Mouse (Mus musculus): ENCODE data around the gene Tmcc2. TPM values are rescaled to one million over a fixed set of nuclear protein-coding genes. Genes with fewer than 3 reads are reported as not detected.

The Tmcc2 gene
- polyA plus RNA-seq, 1 experiment from 2014 or later, result 18.2 TPM

- Histone ChIP-seq H3K4me2 (ENCODE audit: low read length) (no peak overlapping the region), H3K27ac (ENCODE audit: low read depth, low read length) (no peak overlapping the region), H3K36me3 (ENCODE audit: control insufficient read depth, insufficient read depth, low read length) (no peaks in the 10 kb centered on the region), H3K4me1 (ENCODE audit: control insufficient read depth, insufficient read depth, low read length) (no peaks in the 10 kb centered on the region), H3K9me3 (replicated peaks; ENCODE audit: control insufficient read depth, low read length) (peaks cover 4% of the 10 kb centered on the region; the same call in 1 of the 2 replicates), H3K9ac (ENCODE audit: low read length) (no peak overlapping the region), H3K27me3 (replicated peaks; ENCODE audit: control insufficient read depth, insufficient read depth, low read length) (no peaks in the 10 kb centered on the region), H3K4me3 (ENCODE audit: low read depth, low read length) (no peak overlapping the region)
- ATAC-seq (no peak), DNase-seq (ENCODE audit: low spot score) (no peak)
- WGBS, result 59% methylated on average over 1 of the region's 1 CpGs
Measured at GRCm38 (mm10) chr1:132400538-132400937, 9.5 kb upstream of the Tmcc2 start.

- Histone ChIP-seq H3K4me2 (ENCODE audit: low read length) (no peak overlapping the region), H3K9me3 (replicated peaks; ENCODE audit: control insufficient read depth, low read length) (peaks cover 4% of the 10 kb centered on the region; the same call in 1 of the 2 replicates), H3K36me3 (ENCODE audit: control insufficient read depth, insufficient read depth, low read length) (no peaks in the 10 kb centered on the region), H3K4me1 (ENCODE audit: control insufficient read depth, insufficient read depth, low read length) (no peaks in the 10 kb centered on the region), H3K27ac (ENCODE audit: low read depth, low read length) (no peak overlapping the region), H3K27me3 (replicated peaks; ENCODE audit: control insufficient read depth, insufficient read depth, low read length) (no peaks in the 10 kb centered on the region), H3K9ac (ENCODE audit: low read length) (no peak overlapping the region), H3K4me3 (ENCODE audit: low read depth, low read length) (no peak overlapping the region)
- WGBS, result 71% methylated on average over 2 of the region's 2 CpGs
- ATAC-seq, result no peak
- no peak for DNase-seq (ENCODE audit: low spot score)
Measured at GRCm38 (mm10) chr1:132396705-132397104, 5.6 kb upstream of the Tmcc2 start.

DNA sequence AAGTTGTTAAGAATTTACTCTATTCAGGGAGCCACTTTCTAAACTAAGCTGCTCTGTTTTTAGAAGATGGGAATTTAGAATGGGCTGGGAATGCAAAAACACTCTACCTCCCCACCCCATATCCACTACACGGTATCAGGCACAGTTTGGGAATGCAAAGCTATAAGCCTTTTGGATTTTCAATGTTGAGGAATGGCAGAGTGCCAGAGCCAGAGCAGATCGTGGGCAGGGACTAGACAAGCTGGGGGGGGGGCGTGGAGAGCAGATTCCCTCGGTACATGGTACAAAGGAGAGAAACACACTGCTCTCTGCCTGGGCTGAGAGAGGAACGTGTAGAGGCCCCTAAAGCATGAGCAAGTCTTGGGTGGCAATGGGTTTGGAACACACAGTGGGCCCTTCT, 1.8 kb upstream of the Tmcc2 start:
- DNase-seq (ENCODE audit: low spot score) (no peak), ATAC-seq (no peak)
- no peak overlapping the region for H3K4me3 ChIP-seq (ENCODE audit: low read depth, low read length)
- WGBS, result 35% methylated on average over 5 of the region's 5 CpGs
- H3K9ac ChIP-seq (ENCODE audit: low read length), result no peak overlapping the region
- H3K27ac ChIP-seq (ENCODE audit: low read depth, low read length), result no peak overlapping the region
- H3K4me2 ChIP-seq (ENCODE audit: low read length), result no peak overlapping the region
- no peaks in the 10 kb centered on the region for H3K36me3 ChIP-seq (ENCODE audit: control insufficient read depth, insufficient read depth, low read length)
- peaks cover 22% of the 10 kb centered on the region for H3K4me1 ChIP-seq (ENCODE audit: control insufficient read depth, insufficient read depth, low read length)
- no peaks in the 10 kb centered on the region for H3K27me3 ChIP-seq (replicated peaks; ENCODE audit: control insufficient read depth, insufficient read depth, low read length)
- H3K9me3 ChIP-seq (replicated peaks; ENCODE audit: control insufficient read depth, low read length), result no peaks in the 10 kb centered on the region

DNA sequence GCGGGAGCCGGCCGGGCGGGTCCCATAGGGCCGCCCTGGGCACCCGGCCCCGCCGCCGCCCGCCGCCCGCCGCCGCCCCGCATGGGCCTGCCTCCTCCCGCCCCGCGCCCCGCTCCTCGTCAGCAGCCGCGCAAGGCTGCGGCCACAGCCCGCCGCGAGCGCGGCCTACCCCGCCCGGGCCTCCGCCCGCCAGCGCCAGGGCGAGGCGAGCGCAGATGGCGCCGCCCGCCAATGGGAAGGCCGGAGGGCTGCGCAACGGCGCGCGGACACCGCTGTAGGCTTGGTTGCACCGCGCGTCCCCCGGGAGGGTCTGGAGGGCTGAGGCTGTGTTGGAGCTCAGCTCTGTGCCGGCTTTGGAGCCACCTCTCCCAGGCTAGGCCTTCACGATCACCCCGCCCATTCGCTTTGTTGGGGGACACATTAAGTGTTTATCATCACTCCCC, 520 bp upstream of the Tmcc2 start:
- no peaks in the 10 kb centered on the region for H3K27me3 ChIP-seq (replicated peaks; ENCODE audit: control insufficient read depth, insufficient read depth, low read length)
- H3K9me3 ChIP-seq (replicated peaks; ENCODE audit: control insufficient read depth, low read length), result no peaks in the 10 kb centered on the region
- H3K4me2 ChIP-seq (ENCODE audit: low read length), result peak overlapping the region; percentile 73
- H3K4me3 ChIP-seq (ENCODE audit: low read depth, low read length), result peak overlapping the region; percentile 77
- peak overlapping the region; percentile 95 for H3K9ac ChIP-seq (ENCODE audit: low read length)
- DNase-seq (ENCODE audit: low spot score) (peak; percentile 90), ATAC-seq (peak; percentile 93)
- peaks cover 22% of the 10 kb centered on the region for H3K4me1 ChIP-seq (ENCODE audit: control insufficient read depth, insufficient read depth, low read length)
- H3K27ac ChIP-seq (ENCODE audit: low read depth, low read length), result peak overlapping the region; percentile 91
- WGBS, result 0% methylated on average over 34 of the region's 54 CpGs
- no peaks in the 10 kb centered on the region for H3K36me3 ChIP-seq (ENCODE audit: control insufficient read depth, insufficient read depth, low read length)

DNA sequence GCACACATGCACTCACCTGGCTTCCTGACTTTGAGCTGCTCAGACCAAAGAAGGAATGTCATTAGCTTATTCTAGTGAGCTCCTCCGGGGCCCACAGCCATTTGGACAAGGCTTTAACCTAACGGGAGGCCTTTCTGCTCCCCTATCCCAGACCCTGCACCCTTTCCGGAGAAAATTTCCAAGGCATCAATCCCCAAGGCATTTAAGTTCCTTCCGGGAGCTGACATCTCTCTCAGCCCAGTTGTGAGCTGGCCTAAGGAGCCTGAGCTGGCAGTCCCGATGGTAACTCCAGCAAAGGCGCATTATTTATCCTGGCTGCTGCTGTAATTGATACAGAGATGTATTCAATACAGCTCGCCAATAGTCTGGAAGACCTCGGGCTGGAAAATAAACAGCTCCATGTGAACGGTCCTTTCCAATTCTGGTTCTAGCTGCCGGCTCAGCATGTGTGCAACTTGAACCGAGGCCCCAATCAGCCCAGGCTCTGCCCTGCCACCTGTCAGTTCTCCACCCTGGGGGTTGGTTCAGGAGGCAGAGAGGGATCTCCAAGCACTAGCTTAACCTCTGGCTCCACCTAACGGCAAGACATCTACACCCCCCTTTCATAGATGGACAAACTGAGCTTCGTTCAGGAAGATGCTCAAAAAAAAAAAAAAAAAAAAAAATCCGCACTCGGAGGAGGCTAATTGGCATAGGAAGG, 1.0 kb downstream of the Tmcc2 start:
- ATAC-seq (0 out of 2 replicates have a peak, but pooled peaks have one; percentile 10), DNase-seq (ENCODE audit: low spot score) (peak; percentile 78)
- peak overlapping the region; percentile 73 for H3K4me2 ChIP-seq (ENCODE audit: low read length)
- no peaks in the 10 kb centered on the region for H3K27me3 ChIP-seq (replicated peaks; ENCODE audit: control insufficient read depth, insufficient read depth, low read length)
- WGBS, result 6% methylated on average over 15 of the region's 15 CpGs
- H3K36me3 ChIP-seq (ENCODE audit: control insufficient read depth, insufficient read depth, low read length), result no peaks in the 10 kb centered on the region; the same call in 1 of the 2 replicates
- H3K4me3 ChIP-seq (ENCODE audit: low read depth, low read length), result peak overlapping the region; percentile 77
- H3K9me3 ChIP-seq (replicated peaks; ENCODE audit: control insufficient read depth, low read length), result no peaks in the 10 kb centered on the region
- peak overlapping the region; percentile 2; the same call in 1 of the 2 replicates for H3K27ac ChIP-seq (ENCODE audit: low read depth, low read length)
- H3K4me1 ChIP-seq (ENCODE audit: control insufficient read depth, insufficient read depth, low read length), result peaks cover 29% of the 10 kb centered on the region
- H3K9ac ChIP-seq (ENCODE audit: low read length), result peak overlapping the region; percentile 95

DNA sequence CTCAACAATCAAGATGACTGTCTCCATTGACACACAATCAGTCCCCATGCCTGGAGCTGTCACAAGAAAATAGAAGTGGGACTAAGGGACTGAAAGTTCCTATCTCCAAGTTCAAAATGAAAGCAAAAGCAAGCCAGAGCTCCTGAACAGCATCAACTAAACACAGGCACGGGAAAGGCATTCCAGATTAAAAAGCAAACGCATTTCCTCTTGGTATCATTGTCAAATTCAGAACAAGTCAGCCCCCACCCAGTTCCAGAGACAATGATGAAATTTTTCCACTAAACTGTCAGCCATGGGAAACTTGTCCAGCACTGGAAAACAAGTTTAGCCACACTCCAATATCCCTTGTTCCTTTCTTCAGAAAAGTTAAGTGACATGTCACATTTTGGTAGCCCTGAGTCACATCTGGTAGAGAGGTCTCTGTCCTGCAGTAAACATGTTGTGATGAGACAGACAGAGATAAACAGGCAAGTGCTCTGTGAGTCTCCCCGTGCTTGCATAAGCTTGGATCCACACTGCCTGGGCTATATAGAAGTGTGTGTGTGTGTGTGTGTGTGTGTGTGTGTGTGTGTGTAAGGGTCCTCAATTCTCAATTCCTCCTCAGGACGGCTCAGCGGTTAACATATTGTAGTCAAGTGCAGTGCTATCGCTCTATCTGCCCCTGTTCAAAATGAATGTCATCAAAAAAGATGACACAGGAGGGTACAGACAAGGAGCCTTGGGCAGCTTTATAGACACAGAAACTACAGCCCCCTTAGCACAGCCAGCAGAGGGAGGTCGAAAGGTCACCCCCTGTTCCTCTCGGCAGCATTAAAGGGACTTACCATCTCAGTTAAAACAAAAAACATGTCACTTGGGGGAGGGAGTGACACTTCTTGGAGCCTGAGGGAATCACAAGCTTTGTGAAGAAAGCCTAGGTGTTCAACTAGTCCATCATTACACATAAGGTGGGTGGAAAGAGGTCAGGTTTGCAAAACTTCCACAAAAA, 2.0 kb downstream of the Tmcc2 start:
- H3K36me3 ChIP-seq (ENCODE audit: control insufficient read depth, insufficient read depth, low read length), result no peaks in the 10 kb centered on the region; the same call in 1 of the 2 replicates
- no peak overlapping the region for H3K27ac ChIP-seq (ENCODE audit: low read depth, low read length)
- DNase-seq (ENCODE audit: low spot score), result no peak
- H3K27me3 ChIP-seq (replicated peaks; ENCODE audit: control insufficient read depth, insufficient read depth, low read length), result no peaks in the 10 kb centered on the region
- H3K4me3 ChIP-seq (ENCODE audit: low read depth, low read length), result peak overlapping the region; percentile 77
- peak overlapping the region; percentile 95 for H3K9ac ChIP-seq (ENCODE audit: low read length)
- H3K4me1 ChIP-seq (ENCODE audit: control insufficient read depth, insufficient read depth, low read length), result peaks cover 34% of the 10 kb centered on the region
- no peaks in the 10 kb centered on the region for H3K9me3 ChIP-seq (replicated peaks; ENCODE audit: control insufficient read depth, low read length)
- H3K4me2 ChIP-seq (ENCODE audit: low read length), result peak overlapping the region; percentile 73
- ATAC-seq, result no peak
- 55% methylated on average over 8 of the region's 8 CpGs for WGBS

DNA sequence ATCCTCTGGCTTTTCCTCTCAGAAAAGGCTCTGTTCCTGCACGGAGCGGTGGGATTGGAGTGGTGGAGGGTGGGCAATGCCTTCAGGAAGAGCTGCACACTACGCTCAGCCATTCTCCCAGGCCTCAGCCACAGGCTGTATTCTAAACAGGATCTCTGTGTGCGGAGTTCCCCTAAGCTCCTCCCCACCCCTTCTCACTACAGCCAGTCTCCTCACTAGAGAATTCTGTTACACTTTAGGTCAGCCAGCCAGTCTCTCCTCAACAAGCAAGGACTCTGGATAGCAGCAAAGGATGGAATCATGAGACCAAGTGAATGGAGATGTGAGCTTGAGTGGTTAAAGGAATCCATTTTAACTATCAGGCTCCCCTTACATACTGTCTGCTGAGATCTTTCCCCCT, 3.1 kb downstream of the Tmcc2 start:
- H3K4me1 ChIP-seq (ENCODE audit: control insufficient read depth, insufficient read depth, low read length), result peaks cover 34% of the 10 kb centered on the region
- DNase-seq (ENCODE audit: low spot score) (no peak), ATAC-seq (no peak)
- no peaks in the 10 kb centered on the region for H3K9me3 ChIP-seq (replicated peaks; ENCODE audit: control insufficient read depth, low read length)
- H3K36me3 ChIP-seq (ENCODE audit: control insufficient read depth, insufficient read depth, low read length), result no peaks in the 10 kb centered on the region; the same call in 1 of the 2 replicates
- no peak overlapping the region for H3K27ac ChIP-seq (ENCODE audit: low read depth, low read length)
- no peak overlapping the region for H3K4me3 ChIP-seq (ENCODE audit: low read depth, low read length)
- H3K4me2 ChIP-seq (ENCODE audit: low read length), result peak overlapping the region; percentile 73; the same call in 1 of the 2 replicates
- WGBS, result 50% methylated on average over 4 of the region's 4 CpGs
- H3K27me3 ChIP-seq (replicated peaks; ENCODE audit: control insufficient read depth, insufficient read depth, low read length), result no peaks in the 10 kb centered on the region
- H3K9ac ChIP-seq (ENCODE audit: low read length), result peak overlapping the region; percentile 43; the same call in 1 of the 2 replicates

- DNase-seq (ENCODE audit: low spot score) (no peak), ATAC-seq (no peak)
- Histone ChIP-seq H3K9ac (ENCODE audit: low read length) (no peak overlapping the region), H3K4me1 (ENCODE audit: control insufficient read depth, insufficient read depth, low read length) (peaks cover 34% of the 10 kb centered on the region), H3K27ac (ENCODE audit: low read depth, low read length) (no peak overlapping the region), H3K4me2 (ENCODE audit: low read length) (no peak overlapping the region), H3K27me3 (replicated peaks; ENCODE audit: control insufficient read depth, insufficient read depth, low read length) (no peaks in the 10 kb centered on the region), H3K9me3 (replicated peaks; ENCODE audit: control insufficient read depth, low read length) (no peaks in the 10 kb centered on the region), H3K36me3 (ENCODE audit: control insufficient read depth, insufficient read depth, low read length) (peaks cover 7% of the 10 kb centered on the region), H3K4me3 (ENCODE audit: low read depth, low read length) (no peak overlapping the region)
- WGBS, result 64% methylated on average over 4 of the region's 4 CpGs
Measured at GRCm38 (mm10) chr1:132386266-132386665, 4.8 kb downstream of the Tmcc2 start.
